Mouse (Mus musculus) activated CD4-positive, CD25-positive, alpha-beta regulatory T cell, adult 4 months (primary cell): Measurements from ENCODE around the gene Gcnt2. TPM values are rescaled to one million over a fixed set of nuclear protein-coding genes. Genes with fewer than 3 reads are reported as not detected.

Experiments
- ATAC-seq: one replicate; pipeline ENCODE4 v1.8.0; 2017
- polyA plus RNA-seq, 2 experiments: library from polyadenylated mRNA; unstranded; fragments of 100-300 nt; shearing (Covaris generic); gene quantifications; one replicate each; pipeline ENCODE4 v1.2.1; 2017

Gene Gcnt2
- under 1 TPM in 1 of 2 experiments, not detected in 1; 0.12 TPM for polyA plus RNA-seq

- ATAC-seq: no peak
Measured at GRCm38 (mm10) chr13:40859652-40860399, at the start of gene Gcnt2. Gene Gcnt2, plus strand, starts transcription at chr13:40859754.

GRCm38 (mm10) chr13:40820617-40821016 is 38.9 kb upstream of the Gcnt2 start:
- no peak for ATAC-seq

- ATAC-seq: no peak
Measured at GRCm38 (mm10) chr13:40821911-40822310, 37.6 kb upstream of the Gcnt2 start.

GRCm38 (mm10) chr13:40841146-40841787 is 18.3 kb upstream of the Gcnt2 start:
- no peak for ATAC-seq

- ATAC-seq: no peak
Measured at GRCm38 (mm10) chr13:40842141-40842540, 17.4 kb upstream of the Gcnt2 start.

GRCm38 (mm10) chr13:40843418-40844067 is 16.0 kb upstream of the Gcnt2 start:
- ATAC-seq: no peak

- ATAC-seq: no peak
Measured at GRCm38 (mm10) chr13:40844144-40844543, 15.4 kb upstream of the Gcnt2 start.

GRCm38 (mm10) chr13:40845951-40846350 is 13.6 kb upstream of the Gcnt2 start:
- no peak for ATAC-seq

GRCm38 (mm10) chr13:40846375-40846774 is 13.2 kb upstream of the Gcnt2 start:
- ATAC-seq: no peak

GRCm38 (mm10) chr13:40847898-40848297 is 11.7 kb upstream of the Gcnt2 start:
- ATAC-seq: no peak

GRCm38 (mm10) chr13:40850686-40851085 is 8.9 kb upstream of the Gcnt2 start:
- no peak for ATAC-seq

GRCm38 (mm10) chr13:40851281-40851680 is 8.3 kb upstream of the Gcnt2 start:
- no peak for ATAC-seq

- no peak for ATAC-seq
Measured at GRCm38 (mm10) chr13:40851961-40852360, 7.6 kb upstream of the Gcnt2 start.

- no peak for ATAC-seq
Measured at GRCm38 (mm10) chr13:40852791-40853190, 6.8 kb upstream of the Gcnt2 start.

- ATAC-seq: no peak
Measured at GRCm38 (mm10) chr13:40853842-40854241, 5.7 kb upstream of the Gcnt2 start.

- ATAC-seq: no peak
Measured at GRCm38 (mm10) chr13:40854451-40855058, 5.0 kb upstream of the Gcnt2 start.

GRCm38 (mm10) chr13:40855266-40855665 is 4.3 kb upstream of the Gcnt2 start:
- ATAC-seq: no peak

GRCm38 (mm10) chr13:40856786-40857185 is 2.8 kb upstream of the Gcnt2 start:
- ATAC-seq: no peak

- ATAC-seq: no peak
Measured at GRCm38 (mm10) chr13:40857281-40857818, 2.2 kb upstream of the Gcnt2 start.

GRCm38 (mm10) chr13:40859225-40859624 is 329 bp upstream of the Gcnt2 start:
- ATAC-seq: no peak

GRCm38 (mm10) chr13:40863006-40863405 is 3.5 kb downstream of the Gcnt2 start:
- ATAC-seq: no peak

- ATAC-seq: no peak
Measured at GRCm38 (mm10) chr13:40868844-40869587, 9.5 kb downstream of the Gcnt2 start.
